Mouse (Mus musculus): ENCODE results near the gene Mphosph6. TPM values are rescaled to one million over a fixed set of nuclear protein-coding genes. Genes with fewer than 3 reads are reported as not detected.
A peak's percentile ranks its signal among the peaks of the same experiment; 100 is the strongest.

Mphosph6 gene
- polyA plus RNA-seq (2014; fragmentation: Nextera tagmentation; extraction: Ambion mirVana): 60.1 and 61.4 TPM in 2 replicates

DNA sequence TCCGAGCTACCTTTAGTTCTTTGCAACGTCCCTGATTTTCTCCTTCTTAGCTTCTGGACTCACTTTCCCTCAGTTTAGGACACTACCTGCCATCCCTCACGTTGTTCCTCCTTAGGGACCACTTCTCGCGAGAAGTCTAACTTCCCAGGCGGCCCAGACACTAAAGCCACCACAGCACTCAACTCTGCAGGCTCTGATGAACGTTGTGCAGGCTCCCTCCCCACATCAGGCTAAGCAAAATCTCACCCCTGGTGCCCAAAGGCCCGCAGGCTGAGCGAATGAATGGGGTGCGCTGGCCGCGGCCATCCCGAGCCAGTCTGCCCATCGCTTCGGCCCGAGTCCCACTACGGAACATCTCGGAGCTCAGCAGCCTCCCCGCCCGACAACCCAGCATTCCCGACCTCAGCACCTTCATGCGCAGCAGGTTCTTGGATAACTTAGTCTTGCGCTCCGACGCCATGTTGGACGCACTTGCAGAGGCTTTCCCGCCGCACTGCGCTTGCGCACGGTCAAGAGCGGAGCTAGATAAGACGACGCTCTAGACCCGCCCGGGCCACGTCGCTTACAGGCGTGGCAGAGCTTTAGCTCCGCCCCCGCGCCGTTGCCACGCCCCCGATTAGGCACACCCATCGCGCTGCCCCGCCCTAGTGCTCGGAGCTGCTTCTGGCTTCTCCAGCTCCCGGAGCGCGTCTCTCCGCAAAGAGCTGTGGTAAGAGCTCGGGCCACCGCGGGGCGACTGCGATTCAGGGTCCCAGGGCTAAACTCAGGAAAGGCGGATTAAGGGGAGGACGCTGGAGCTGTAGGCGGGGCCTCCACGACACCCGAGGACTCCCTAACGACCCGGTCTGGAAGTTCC lies at the start of gene Mphosph6:
Gene Mphosph6, minus strand, starts transcription at position 501 of the 856 bp plus-strand sequence.
- peaks cover 7% of the 10 kb centered on the region; the same call in 1 of the 2 replicates for H3K36me3 ChIP-seq (ENCODE audit: control insufficient read depth, insufficient read depth, low read length)
- H3K4me1 ChIP-seq (ENCODE audit: control insufficient read depth, insufficient read depth, low read length): peaks cover 10% of the 10 kb centered on the region; the same call in 1 of the 2 replicates
- no peaks in the 10 kb centered on the region for H3K27me3 ChIP-seq (ENCODE audit: control insufficient read depth, insufficient read depth, low read length)
- peak; percentile 97 for ATAC-seq (ENCODE audit: insufficient number of reproducible peaks, insufficient read depth, low FRiP score, low read depth)
- H3K4me2 ChIP-seq (replicated peaks; ENCODE audit: low read depth, low read length): peak within 1 kb of the TSS; percentile 62
- no peaks in the 10 kb centered on the region for H3K9me3 ChIP-seq (ENCODE audit: control insufficient read depth, low read depth, low read length)
- under 1% methylated on average over 65 of the region's 65 CpGs for WGBS
- peak within 1 kb of the TSS; percentile 73 for H3K9ac ChIP-seq (replicated peaks; ENCODE audit: low read depth, low read length)
- peak within 1 kb of the TSS; percentile 87 for H3K27ac ChIP-seq (ENCODE audit: low read length)
- H3K4me3 ChIP-seq (ENCODE audit: low read depth, low read length): peak within 1 kb of the TSS; percentile 81

DNA sequence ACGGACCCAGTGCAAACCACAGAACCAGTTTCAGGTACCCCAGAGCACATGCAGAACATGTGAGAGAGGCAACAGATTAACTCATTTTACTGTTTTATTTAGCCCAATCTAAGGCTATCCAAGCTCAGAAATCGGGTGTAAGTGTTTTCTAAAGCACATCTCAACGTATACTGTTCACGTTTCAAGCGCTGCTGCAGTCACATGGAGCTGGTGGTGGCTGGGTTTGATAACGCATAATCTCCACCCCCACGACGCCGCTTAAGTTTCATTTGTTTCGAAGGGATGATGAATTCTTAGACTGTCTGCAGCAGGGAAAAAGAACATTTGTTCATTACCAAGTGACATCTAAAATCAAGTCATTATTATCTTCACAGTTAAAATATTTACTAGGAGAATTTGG lies 48.7 kb upstream of the Mphosph6 start:
- Histone ChIP-seq H3K4me2 (replicated peaks; ENCODE audit: low read depth, low read length) (no peak overlapping the region), H3K4me3 (ENCODE audit: low read depth, low read length) (no peak overlapping the region), H3K27me3 (ENCODE audit: control insufficient read depth, insufficient read depth, low read length) (no peaks in the 10 kb centered on the region), H3K9ac (replicated peaks; ENCODE audit: low read depth, low read length) (no peak overlapping the region), H3K36me3 (ENCODE audit: control insufficient read depth, insufficient read depth, low read length) (no peaks in the 10 kb centered on the region), H3K27ac (ENCODE audit: low read length) (no peak overlapping the region), H3K4me1 (ENCODE audit: control insufficient read depth, insufficient read depth, low read length) (no peaks in the 10 kb centered on the region), H3K9me3 (ENCODE audit: control insufficient read depth, low read depth, low read length) (no peaks in the 10 kb centered on the region)
- ATAC-seq (ENCODE audit: insufficient number of reproducible peaks, insufficient read depth, low FRiP score, low read depth): no peak
- 66% methylated on average over 10 of the region's 10 CpGs for WGBS

DNA sequence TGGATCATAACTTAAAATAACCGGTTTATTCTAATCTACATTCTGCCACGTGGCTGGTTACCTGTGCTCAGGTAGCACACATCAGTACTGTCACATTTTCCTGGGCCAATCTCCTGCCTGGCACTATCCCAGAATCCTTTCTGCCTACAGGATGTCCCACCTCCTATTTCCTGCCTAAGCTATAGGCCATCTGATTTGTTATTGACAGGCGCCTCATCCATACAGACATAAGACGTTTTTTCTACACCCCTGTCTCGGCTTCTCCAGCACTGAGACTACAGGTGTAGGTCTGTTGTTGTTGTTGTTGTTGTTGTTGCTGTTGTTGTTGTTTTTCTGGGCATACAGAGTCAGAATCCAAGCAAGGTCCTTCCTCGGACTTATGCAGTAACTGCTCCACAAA lies 46.1 kb upstream of the Mphosph6 start:
- Histone ChIP-seq H3K9ac (replicated peaks; ENCODE audit: low read depth, low read length) (no peak overlapping the region), H3K9me3 (ENCODE audit: control insufficient read depth, low read depth, low read length) (no peaks in the 10 kb centered on the region), H3K27me3 (ENCODE audit: control insufficient read depth, insufficient read depth, low read length) (no peaks in the 10 kb centered on the region), H3K36me3 (ENCODE audit: control insufficient read depth, insufficient read depth, low read length) (no peaks in the 10 kb centered on the region), H3K4me3 (ENCODE audit: low read depth, low read length) (no peak overlapping the region), H3K4me2 (replicated peaks; ENCODE audit: low read depth, low read length) (no peak overlapping the region), H3K4me1 (ENCODE audit: control insufficient read depth, insufficient read depth, low read length) (no peaks in the 10 kb centered on the region), H3K27ac (ENCODE audit: low read length) (no peak overlapping the region)
- ATAC-seq (ENCODE audit: insufficient number of reproducible peaks, insufficient read depth, low FRiP score, low read depth): no peak
- 83% methylated on average over 6 of the region's 6 CpGs for WGBS

DNA sequence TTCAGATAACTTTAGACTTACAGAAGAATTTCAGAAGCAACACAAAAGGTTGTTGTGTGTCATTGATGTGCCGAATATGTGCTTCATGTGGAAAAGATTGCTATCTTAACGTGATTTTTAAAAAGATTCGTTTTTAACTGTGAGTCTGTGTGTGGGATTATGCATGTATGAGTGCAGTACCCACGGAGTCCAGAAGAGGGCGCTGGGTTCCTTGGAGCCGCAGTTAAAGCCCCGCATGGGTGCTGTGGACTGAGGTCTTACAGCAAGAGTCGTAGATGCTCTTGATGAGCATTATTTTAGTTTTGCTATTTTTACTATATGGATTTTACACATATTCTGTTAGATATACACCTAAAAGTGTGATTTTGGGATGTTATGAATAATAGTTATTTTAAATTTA lies 42.0 kb upstream of the Mphosph6 start:
- ATAC-seq (ENCODE audit: insufficient number of reproducible peaks, insufficient read depth, low FRiP score, low read depth): no peak
- WGBS: 86% methylated on average over 8 of the region's 8 CpGs
- H3K36me3 ChIP-seq (ENCODE audit: control insufficient read depth, insufficient read depth, low read length): no peaks in the 10 kb centered on the region
- no peak overlapping the region for H3K4me3 ChIP-seq (ENCODE audit: low read depth, low read length)
- no peak overlapping the region for H3K9ac ChIP-seq (replicated peaks; ENCODE audit: low read depth, low read length)
- no peaks in the 10 kb centered on the region for H3K4me1 ChIP-seq (ENCODE audit: control insufficient read depth, insufficient read depth, low read length)
- no peaks in the 10 kb centered on the region for H3K27me3 ChIP-seq (ENCODE audit: control insufficient read depth, insufficient read depth, low read length)
- H3K9me3 ChIP-seq (ENCODE audit: control insufficient read depth, low read depth, low read length): no peaks in the 10 kb centered on the region
- no peak overlapping the region for H3K27ac ChIP-seq (ENCODE audit: low read length)
- no peak overlapping the region for H3K4me2 ChIP-seq (replicated peaks; ENCODE audit: low read depth, low read length)

DNA sequence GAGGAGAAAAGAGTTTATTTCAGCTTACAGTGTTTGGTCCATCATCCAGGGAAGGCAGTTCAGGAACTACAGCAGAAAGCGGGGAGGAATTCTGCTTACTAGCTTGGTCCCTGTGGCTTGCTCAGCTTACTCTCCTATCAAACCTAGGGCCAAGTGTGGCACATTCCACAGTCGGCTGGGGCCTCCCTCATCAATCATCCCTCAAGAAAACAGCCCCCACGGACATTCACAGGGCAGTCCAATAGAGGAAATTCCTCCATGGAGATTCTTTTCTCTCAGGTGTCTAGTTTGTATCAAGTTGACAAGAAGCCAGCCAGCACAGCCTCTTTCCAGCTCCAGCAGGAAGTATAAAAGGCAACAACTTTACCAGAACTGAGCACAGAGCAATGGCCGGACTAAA lies 11.8 kb upstream of the Mphosph6 start:
- ATAC-seq (ENCODE audit: insufficient number of reproducible peaks, insufficient read depth, low FRiP score, low read depth): no peak
- Histone ChIP-seq H3K9me3 (ENCODE audit: control insufficient read depth, low read depth, low read length) (no peaks in the 10 kb centered on the region), H3K4me1 (ENCODE audit: control insufficient read depth, insufficient read depth, low read length) (no peaks in the 10 kb centered on the region), H3K27me3 (ENCODE audit: control insufficient read depth, insufficient read depth, low read length) (no peaks in the 10 kb centered on the region), H3K4me3 (ENCODE audit: low read depth, low read length) (no peak overlapping the region), H3K4me2 (replicated peaks; ENCODE audit: low read depth, low read length) (no peak overlapping the region), H3K9ac (replicated peaks; ENCODE audit: low read depth, low read length) (no peak overlapping the region), H3K27ac (ENCODE audit: low read length) (no peak overlapping the region), H3K36me3 (ENCODE audit: control insufficient read depth, insufficient read depth, low read length) (no peaks in the 10 kb centered on the region)
- WGBS: 32% methylated on average over 4 of the region's 4 CpGs

DNA sequence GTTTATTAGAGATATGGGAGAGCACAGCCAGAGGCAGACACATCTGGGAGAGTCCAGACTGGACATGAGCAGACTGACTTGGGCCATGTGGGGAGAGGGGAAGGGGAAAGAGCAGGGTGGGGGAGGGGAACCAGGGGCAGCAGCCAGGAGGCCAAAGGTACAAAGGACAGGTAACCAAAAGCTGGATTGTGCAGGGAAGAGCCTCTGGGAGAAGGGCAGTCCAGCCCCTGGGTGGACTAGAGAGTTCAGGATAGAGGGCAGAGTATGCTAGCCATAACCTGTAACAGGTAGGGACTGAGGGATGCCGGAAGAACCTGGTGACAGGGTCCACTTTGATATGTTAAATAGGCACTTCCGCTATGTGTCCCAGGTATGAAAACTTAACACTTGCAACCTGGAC lies 8.9 kb upstream of the Mphosph6 start:
- Histone ChIP-seq H3K4me3 (ENCODE audit: low read depth, low read length) (no peak overlapping the region), H3K27ac (ENCODE audit: low read length) (no peak overlapping the region), H3K9ac (replicated peaks; ENCODE audit: low read depth, low read length) (no peak overlapping the region), H3K9me3 (ENCODE audit: control insufficient read depth, low read depth, low read length) (no peaks in the 10 kb centered on the region), H3K4me1 (ENCODE audit: control insufficient read depth, insufficient read depth, low read length) (no peaks in the 10 kb centered on the region), H3K4me2 (replicated peaks; ENCODE audit: low read depth, low read length) (no peak overlapping the region), H3K27me3 (ENCODE audit: control insufficient read depth, insufficient read depth, low read length) (no peaks in the 10 kb centered on the region), H3K36me3 (ENCODE audit: control insufficient read depth, insufficient read depth, low read length) (no peaks in the 10 kb centered on the region)
- WGBS: 88% methylated on average over 2 of the region's 2 CpGs
- 0 out of 2 replicates have a peak, but pooled peaks have one; percentile 10 for ATAC-seq (ENCODE audit: insufficient number of reproducible peaks, insufficient read depth, low FRiP score, low read depth)

DNA sequence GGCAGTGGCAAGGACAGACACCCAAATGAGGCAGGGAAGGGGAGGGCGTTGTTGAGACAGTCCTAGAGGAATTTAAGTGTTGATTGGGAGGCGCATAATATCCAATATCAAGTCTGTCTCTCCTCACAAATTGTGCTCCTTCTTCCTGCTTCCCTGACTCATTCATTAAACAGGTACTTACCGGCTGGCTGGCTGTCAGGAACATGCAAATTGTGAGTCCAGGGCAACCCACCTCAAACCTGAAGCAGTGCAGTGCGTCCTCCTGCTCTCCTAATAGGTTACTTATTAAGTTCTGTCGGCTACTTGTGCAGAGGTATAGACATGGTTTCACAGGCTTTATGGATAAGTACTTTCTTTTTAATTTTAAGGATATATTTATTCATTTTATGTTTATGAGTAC lies 3.7 kb upstream of the Mphosph6 start:
- ATAC-seq (ENCODE audit: insufficient number of reproducible peaks, insufficient read depth, low FRiP score, low read depth): no peak
- Histone ChIP-seq H3K4me1 (ENCODE audit: control insufficient read depth, insufficient read depth, low read length) (peaks cover 6% of the 10 kb centered on the region; the same call in 1 of the 2 replicates), H3K36me3 (ENCODE audit: control insufficient read depth, insufficient read depth, low read length) (no peaks in the 10 kb centered on the region), H3K27me3 (ENCODE audit: control insufficient read depth, insufficient read depth, low read length) (no peaks in the 10 kb centered on the region), H3K4me2 (replicated peaks; ENCODE audit: low read depth, low read length) (no peak overlapping the region), H3K9me3 (ENCODE audit: control insufficient read depth, low read depth, low read length) (no peaks in the 10 kb centered on the region), H3K9ac (replicated peaks; ENCODE audit: low read depth, low read length) (no peak overlapping the region), H3K4me3 (ENCODE audit: low read depth, low read length) (no peak overlapping the region), H3K27ac (ENCODE audit: low read length) (no peak overlapping the region)
- WGBS: 51% methylated on average over 5 of the region's 5 CpGs

DNA sequence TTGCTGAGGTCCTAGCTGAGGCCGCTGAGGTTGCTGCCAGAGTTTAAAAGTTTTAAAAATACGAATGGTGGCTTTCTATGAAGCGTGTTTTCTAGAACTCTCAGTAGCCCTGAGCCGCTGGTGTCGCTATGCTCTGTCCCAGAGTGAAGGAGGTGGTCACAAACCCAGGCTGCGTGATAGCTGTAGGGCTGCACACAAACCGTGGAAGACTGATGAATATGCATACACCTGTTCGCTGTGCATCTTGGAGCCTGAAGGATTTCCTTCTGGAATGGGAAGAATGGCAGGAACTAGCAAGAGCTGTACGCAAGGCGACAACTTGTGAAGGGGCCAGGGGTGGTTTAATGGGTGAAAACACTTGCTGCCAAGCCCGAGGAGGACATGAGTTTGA lies 551 bp upstream of the Mphosph6 start:
- 1% methylated on average over 11 of the region's 11 CpGs for WGBS
- peak overlapping the region; percentile 31; the same call in 1 of the 2 replicates for H3K9ac ChIP-seq (replicated peaks; ENCODE audit: low read depth, low read length)
- peaks cover 10% of the 10 kb centered on the region; the same call in 1 of the 2 replicates for H3K4me1 ChIP-seq (ENCODE audit: control insufficient read depth, insufficient read depth, low read length)
- H3K9me3 ChIP-seq (ENCODE audit: control insufficient read depth, low read depth, low read length): no peaks in the 10 kb centered on the region
- peak overlapping the region; percentile 81 for H3K4me3 ChIP-seq (ENCODE audit: low read depth, low read length)
- peak; percentile 42 for ATAC-seq (ENCODE audit: insufficient number of reproducible peaks, insufficient read depth, low FRiP score, low read depth)
- peak overlapping the region; percentile 66 for H3K27ac ChIP-seq (ENCODE audit: low read length)
- H3K27me3 ChIP-seq (ENCODE audit: control insufficient read depth, insufficient read depth, low read length): no peaks in the 10 kb centered on the region
- peaks cover 7% of the 10 kb centered on the region; the same call in 1 of the 2 replicates for H3K36me3 ChIP-seq (ENCODE audit: control insufficient read depth, insufficient read depth, low read length)
- H3K4me2 ChIP-seq (replicated peaks; ENCODE audit: low read depth, low read length): peak overlapping the region; percentile 62

Data from stomach, embryonic 14.5 days (tissue).